Mouse (Mus musculus): ENCODE results near the gene AC170998.1. TPM values are rescaled to one million over a fixed set of nuclear protein-coding genes. Genes with fewer than 3 reads are reported as not detected.
A peak's percentile ranks its signal among the peaks of the same experiment; 100 is the strongest.
"Not testable (repeated sequence)": the region's sequence is repeated elsewhere in the genome, so short reads cannot be mapped to it uniquely, and the experiment has no call there.

AC170998.1 gene
- polyA plus RNA-seq, 1 experiment from 2014 or later, result 4.1 TPM

DNA sequence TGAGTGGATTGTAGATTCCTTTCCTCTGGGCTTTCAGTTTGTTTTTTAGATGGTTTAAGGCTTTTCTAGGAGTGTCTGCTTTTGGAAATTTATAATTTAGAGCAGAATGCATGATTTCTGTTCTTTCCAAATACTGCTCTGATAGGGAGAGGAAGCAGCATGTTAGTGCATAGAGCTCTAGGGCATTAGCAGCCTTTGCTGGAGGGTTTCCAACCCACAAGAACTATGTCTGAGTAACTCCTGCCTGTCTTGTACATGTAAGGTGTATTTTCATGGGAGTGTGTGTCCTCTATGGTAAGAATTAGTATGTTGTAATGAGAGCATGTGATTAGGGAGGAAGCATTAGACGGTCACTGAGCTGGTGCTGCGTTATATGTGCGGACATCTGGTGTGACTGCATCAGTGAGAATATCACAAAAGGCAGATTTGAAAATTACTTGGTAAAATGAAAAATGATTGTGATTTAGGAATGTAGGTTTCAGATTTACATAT is 18.7 kb upstream of the AC170998.1 start:
- 86% methylated on average over 3 of the region's 3 CpGs for WGBS
- no peaks in the 10 kb centered on the region for H3K9me3 ChIP-seq
- no peaks in the 10 kb centered on the region for H3K27me3 ChIP-seq
- H3K4me2 ChIP-seq, result no peak overlapping the region
- no peak for ATAC-seq (ENCODE audit: insufficient number of reproducible peaks, insufficient read depth, low FRiP score, low TSS enrichment, low read depth)
- H3K9ac ChIP-seq, result no peak overlapping the region
- no peak overlapping the region for H3K4me3 ChIP-seq
- peak overlapping the region; percentile 36; the same call in 1 of the 2 replicates for H3K27ac ChIP-seq
- peaks cover 13% of the 10 kb centered on the region; the same call in 1 of the 2 replicates for H3K36me3 ChIP-seq
- peaks cover 17% of the 10 kb centered on the region for H3K4me1 ChIP-seq

DNA sequence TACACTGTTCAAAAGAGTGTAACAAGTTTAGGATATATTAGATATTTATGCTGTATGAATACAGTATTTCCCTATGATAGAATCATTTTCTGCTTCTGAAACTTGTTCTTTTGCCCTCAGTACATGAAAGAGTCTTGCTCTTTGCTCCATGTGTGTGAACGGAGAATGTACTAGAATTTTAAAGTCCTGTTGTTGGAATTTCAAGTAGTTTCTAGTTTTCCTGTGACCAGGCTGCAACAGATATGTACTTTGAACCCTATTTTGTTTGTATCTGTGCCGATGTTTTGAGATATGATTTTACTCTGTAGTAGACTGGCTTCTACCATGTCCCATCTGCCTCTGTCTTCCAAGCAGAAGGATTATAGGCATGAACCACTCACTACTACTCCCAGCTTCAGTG is 18.1 kb upstream of the AC170998.1 start:
- H3K36me3 ChIP-seq, result peaks cover 13% of the 10 kb centered on the region; the same call in 1 of the 2 replicates
- peaks cover 17% of the 10 kb centered on the region for H3K4me1 ChIP-seq
- H3K9ac ChIP-seq, result no peak overlapping the region
- ATAC-seq (ENCODE audit: insufficient number of reproducible peaks, insufficient read depth, low FRiP score, low TSS enrichment, low read depth), result no peak
- WGBS, result 82% methylated on average over 2 of the region's 2 CpGs
- no peak overlapping the region for H3K27ac ChIP-seq
- H3K9me3 ChIP-seq, result no peaks in the 10 kb centered on the region
- no peak overlapping the region for H3K4me2 ChIP-seq
- no peak overlapping the region for H3K4me3 ChIP-seq
- H3K27me3 ChIP-seq, result no peaks in the 10 kb centered on the region

DNA sequence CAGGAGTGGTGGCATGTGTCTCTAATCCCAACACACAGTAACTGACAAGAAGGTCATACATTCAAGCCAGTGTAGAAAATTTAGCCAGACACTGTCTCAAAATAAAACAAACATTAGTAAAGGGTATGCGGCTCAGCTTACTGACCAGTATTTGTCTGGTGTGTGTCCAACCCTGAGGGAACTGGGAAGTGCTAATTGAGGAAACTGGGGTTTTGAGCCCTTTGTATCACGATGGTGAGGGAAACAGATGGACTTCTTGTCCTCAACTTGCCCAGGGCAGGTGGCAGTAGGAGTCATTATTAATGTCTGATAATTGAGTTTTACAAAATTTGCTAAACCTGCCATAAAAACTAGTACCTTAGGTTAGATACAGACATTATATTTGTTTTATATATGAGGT is 16.9 kb upstream of the AC170998.1 start:
- H3K36me3 ChIP-seq, result peaks cover 18% of the 10 kb centered on the region
- no peaks in the 10 kb centered on the region for H3K9me3 ChIP-seq
- no peak overlapping the region for H3K27ac ChIP-seq
- H3K27me3 ChIP-seq, result no peaks in the 10 kb centered on the region
- no peak for ATAC-seq (ENCODE audit: insufficient number of reproducible peaks, insufficient read depth, low FRiP score, low TSS enrichment, low read depth)
- H3K4me3 ChIP-seq, result no peak overlapping the region
- H3K4me1 ChIP-seq, result peaks cover 17% of the 10 kb centered on the region
- 40% methylated on average over 2 of the region's 2 CpGs for WGBS
- no peak overlapping the region for H3K4me2 ChIP-seq
- no peak overlapping the region for H3K9ac ChIP-seq

DNA sequence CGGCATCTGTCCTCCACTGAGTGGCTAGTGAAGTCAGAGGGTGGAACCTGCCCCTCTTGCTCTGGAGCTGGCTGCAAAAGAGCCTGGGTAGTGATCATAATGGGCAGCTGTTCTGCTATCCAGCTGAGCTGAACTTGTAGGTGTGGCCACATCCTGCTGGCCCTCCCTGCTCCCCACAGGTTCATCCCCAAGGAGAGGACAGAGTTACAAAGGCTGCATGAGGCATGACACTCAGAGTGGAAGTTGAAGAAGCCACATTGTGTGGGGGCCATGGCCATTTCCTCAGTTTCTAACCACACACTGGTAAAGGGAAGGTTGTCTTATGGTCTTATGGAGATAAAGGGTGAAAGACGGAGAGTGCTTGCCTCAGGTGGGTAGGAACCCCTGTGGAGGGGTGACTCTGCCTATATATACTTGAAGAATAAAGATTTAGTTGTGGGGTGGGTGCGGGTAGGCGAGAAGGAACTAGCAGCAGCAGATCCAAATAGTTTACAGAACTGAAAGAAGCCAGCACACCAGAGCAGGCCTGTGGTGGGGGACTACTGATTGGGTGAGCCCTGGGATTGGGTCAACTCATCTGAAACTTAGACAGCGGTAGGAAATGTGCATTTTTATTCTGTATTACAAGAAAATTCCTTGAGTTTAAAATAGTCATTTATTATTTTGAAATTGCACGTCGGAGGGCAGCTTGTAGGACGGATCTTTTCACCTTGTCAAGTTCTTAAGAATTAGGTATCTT is 16.2 kb upstream of the AC170998.1 start:
- H3K27ac ChIP-seq, result no peak overlapping the region
- no peak for ATAC-seq (ENCODE audit: insufficient number of reproducible peaks, insufficient read depth, low FRiP score, low TSS enrichment, low read depth)
- whole genome bisulfite sequencing, result 81% methylated on average over 8 of the region's 8 CpGs

DNA sequence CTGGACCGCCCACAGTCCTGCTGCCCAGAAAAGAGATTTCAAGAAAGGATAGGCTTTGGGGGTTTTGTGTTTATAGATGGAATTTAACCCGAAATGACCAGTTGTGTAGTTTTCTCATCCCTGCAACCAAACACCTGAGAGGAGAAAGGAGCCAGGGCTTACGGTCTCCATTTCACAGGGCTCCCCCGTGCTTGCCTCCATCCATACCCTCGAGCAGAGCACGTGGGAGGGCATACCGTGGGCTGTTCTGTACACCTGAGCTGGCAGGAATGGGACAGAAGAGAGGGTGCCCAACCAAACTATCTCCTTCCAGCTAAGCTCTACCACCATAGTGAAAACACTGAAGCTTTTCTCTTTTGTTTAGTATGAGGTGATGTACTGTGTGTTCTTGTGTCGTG is 15.6 kb upstream of the AC170998.1 start:
- H3K4me2 ChIP-seq, result no peak overlapping the region
- H3K4me3 ChIP-seq, result no peak overlapping the region
- H3K9me3 ChIP-seq, result no peaks in the 10 kb centered on the region
- peaks cover 28% of the 10 kb centered on the region for H3K36me3 ChIP-seq
- WGBS, result 79% methylated on average over 8 of the region's 8 CpGs
- no peak for ATAC-seq (ENCODE audit: insufficient number of reproducible peaks, insufficient read depth, low FRiP score, low TSS enrichment, low read depth)
- H3K9ac ChIP-seq, result no peak overlapping the region
- peaks cover 14% of the 10 kb centered on the region for H3K4me1 ChIP-seq
- no peak overlapping the region for H3K27ac ChIP-seq
- H3K27me3 ChIP-seq, result no peaks in the 10 kb centered on the region

More for the DNA sequence above, 16.2 kb upstream of the AC170998.1 start:
- H3K4me3 ChIP-seq, result no peak overlapping the region
- peaks cover 26% of the 10 kb centered on the region for H3K36me3 ChIP-seq
- H3K9me3 ChIP-seq, result no peaks in the 10 kb centered on the region
- H3K4me2 ChIP-seq, result no peak overlapping the region
- peaks cover 17% of the 10 kb centered on the region for H3K4me1 ChIP-seq
- H3K9ac ChIP-seq, result no peak overlapping the region; the same call in 1 of the 2 replicates
- no peaks in the 10 kb centered on the region for H3K27me3 ChIP-seq

DNA sequence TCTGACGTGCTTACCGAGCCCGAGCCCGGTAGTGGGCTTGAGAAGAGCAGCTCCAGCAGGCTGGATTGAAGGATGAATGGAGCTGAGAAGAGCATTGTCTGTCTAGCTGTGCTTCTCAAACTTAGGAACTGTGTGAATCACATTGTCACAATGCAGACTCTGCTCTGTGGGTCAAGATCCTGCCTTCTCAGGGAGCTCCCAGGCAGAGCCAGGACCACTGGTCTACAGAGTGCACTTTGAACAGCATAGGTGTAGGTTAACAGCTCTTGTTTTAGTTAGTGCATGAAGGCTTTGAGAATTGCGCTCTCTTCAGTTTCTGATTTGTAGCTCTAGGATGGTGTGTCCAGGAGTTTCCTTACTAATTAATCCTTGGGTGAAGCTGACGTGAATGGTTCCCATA is 14.6 kb upstream of the AC170998.1 start:
- WGBS, result 91% methylated on average over 6 of the region's 6 CpGs
- no peak overlapping the region for H3K4me2 ChIP-seq
- H3K4me1 ChIP-seq, result peaks cover 23% of the 10 kb centered on the region
- no peak for ATAC-seq (ENCODE audit: insufficient number of reproducible peaks, insufficient read depth, low FRiP score, low TSS enrichment, low read depth)
- H3K27me3 ChIP-seq, result no peaks in the 10 kb centered on the region
- no peak overlapping the region for H3K27ac ChIP-seq
- H3K36me3 ChIP-seq, result peaks cover 28% of the 10 kb centered on the region
- no peak overlapping the region for H3K4me3 ChIP-seq
- H3K9ac ChIP-seq, result no peak overlapping the region
- H3K9me3 ChIP-seq, result no peaks in the 10 kb centered on the region

DNA sequence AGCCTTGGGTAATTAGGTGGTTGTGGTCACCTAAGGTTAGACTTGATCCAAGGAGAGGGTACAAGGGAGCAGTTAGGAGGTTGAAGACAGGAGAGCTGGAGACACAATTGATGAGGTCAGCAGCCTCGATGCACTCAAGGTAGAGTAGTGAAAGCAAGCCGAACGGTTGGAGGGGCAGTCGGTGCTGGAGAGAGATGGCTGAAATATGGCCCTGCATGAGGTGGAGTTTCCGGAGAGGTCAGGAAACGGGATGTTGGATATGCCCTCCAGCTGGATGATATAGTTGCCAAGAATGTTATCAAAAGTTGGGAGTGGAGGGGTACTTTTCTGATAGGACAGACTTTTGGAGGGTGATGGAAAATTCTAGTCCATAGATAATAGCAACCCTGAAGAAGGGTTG is 13.6 kb upstream of the AC170998.1 start:
- Histone ChIP-seq H3K27me3 (no peaks in the 10 kb centered on the region), H3K4me1 (peaks cover 25% of the 10 kb centered on the region), H3K9me3 (no peaks in the 10 kb centered on the region), H3K36me3 (peaks cover 28% of the 10 kb centered on the region), H3K4me2 (no peak overlapping the region), H3K27ac (no peak overlapping the region), H3K4me3 (no peak overlapping the region), H3K9ac (no peak overlapping the region)
- WGBS, result 90% methylated on average over 6 of the region's 6 CpGs
- no peak for ATAC-seq (ENCODE audit: insufficient number of reproducible peaks, insufficient read depth, low FRiP score, low TSS enrichment, low read depth)

DNA sequence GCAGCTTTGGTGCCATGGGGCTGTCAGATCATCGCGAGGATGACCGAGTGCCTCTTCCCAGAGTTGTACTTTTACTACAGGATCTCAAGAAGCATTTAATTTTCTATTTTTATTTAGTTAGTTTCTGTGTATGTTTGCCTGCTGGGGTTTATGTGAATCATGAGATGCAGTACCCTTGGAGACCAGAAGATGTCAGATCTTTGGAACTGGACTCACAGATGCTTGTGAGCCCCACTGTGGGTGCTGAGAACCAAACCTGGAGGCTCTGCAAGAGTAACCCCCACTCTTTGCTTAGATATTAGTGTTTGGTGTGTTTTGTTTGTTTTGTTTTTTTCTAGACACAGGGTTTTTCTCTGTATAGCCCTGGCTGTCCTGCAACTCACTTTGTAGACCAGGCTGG is 11.9 kb upstream of the AC170998.1 start:
- 98% methylated on average over 3 of the region's 3 CpGs for WGBS

DNA sequence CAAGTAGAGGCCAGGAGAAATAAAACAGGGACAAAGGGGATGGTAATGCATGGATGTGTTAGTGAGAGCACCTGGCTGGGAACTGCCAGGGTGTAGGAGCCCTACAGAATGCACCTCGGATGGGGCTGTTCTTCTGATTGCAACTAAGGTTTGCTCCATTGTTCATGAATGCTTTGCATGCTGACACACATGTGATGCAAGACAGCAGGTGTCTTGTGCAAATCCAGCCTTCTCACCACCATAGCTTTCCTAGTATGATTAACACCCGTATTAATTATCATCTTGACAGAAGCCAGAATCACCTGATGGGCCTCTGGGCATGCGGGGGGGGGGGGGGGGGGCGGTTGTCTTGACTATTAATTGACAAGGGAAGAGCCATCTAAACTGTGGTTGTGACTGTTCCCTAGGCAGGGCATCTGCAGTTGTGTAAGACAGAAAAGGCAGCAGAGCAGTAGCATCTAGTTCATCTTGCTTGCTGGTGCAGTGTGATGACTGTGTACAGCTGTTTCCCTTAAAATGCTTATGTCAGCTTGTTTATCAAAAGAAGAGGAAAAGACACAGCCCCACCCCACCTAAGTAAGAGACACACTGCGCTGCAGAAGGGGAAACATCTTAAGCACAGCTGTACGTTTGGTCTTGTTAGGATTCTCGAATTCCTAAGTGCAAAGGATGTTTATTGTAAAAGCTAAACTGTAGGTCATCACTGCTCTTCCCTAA is 9.9 kb upstream of the AC170998.1 start:
- Histone ChIP-seq H3K4me1 (peaks cover 32% of the 10 kb centered on the region), H3K4me3 (no peak overlapping the region), H3K4me2 (no peak overlapping the region), H3K27ac (peak overlapping the region; percentile 78), H3K27me3 (no peaks in the 10 kb centered on the region), H3K9ac (no peak overlapping the region), H3K9me3 (no peaks in the 10 kb centered on the region), H3K36me3 (peaks cover 48% of the 10 kb centered on the region)
- ATAC-seq (ENCODE audit: insufficient number of reproducible peaks, insufficient read depth, low FRiP score, low TSS enrichment, low read depth), result no peak
- 63% methylated on average over 7 of the region's 7 CpGs for WGBS

More for the DNA sequence above, 11.9 kb upstream of the AC170998.1 start:
- Histone ChIP-seq H3K27me3 (no peaks in the 10 kb centered on the region), H3K36me3 (peaks cover 33% of the 10 kb centered on the region), H3K27ac (no peak overlapping the region), H3K4me3 (no peak overlapping the region), H3K4me2 (no peak overlapping the region), H3K9me3 (no peaks in the 10 kb centered on the region), H3K9ac (no peak overlapping the region), H3K4me1 (peaks cover 38% of the 10 kb centered on the region)
- ATAC-seq (ENCODE audit: insufficient number of reproducible peaks, insufficient read depth, low FRiP score, low TSS enrichment, low read depth), result no peak

DNA sequence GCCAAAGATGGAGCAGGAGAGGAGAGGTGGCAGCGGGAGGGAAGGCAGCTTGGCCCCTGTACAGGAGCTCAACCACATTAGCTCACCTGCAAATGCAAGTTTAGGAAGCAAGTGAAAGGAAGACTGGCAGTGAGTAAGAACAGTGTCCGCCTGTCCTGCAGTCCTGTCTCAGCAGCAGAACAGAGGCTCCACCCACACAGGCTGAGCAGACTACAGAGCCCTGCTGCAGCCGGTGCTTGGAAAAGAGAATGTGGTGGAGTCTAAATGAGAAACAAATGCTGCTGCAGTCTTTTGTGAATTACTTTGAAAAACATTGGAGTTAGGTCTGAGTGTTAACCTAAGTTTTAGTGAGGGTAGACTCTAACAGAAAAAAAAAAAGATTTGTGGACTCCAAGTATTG is 8.3 kb upstream of the AC170998.1 start:
- ATAC-seq (ENCODE audit: insufficient number of reproducible peaks, insufficient read depth, low FRiP score, low TSS enrichment, low read depth), result no peak
- Histone ChIP-seq H3K27me3 (no peaks in the 10 kb centered on the region), H3K9ac (no peak overlapping the region), H3K4me1 (peaks cover 38% of the 10 kb centered on the region), H3K4me3 (no peak overlapping the region), H3K27ac (peak overlapping the region; percentile 78), H3K9me3 (no peaks in the 10 kb centered on the region), H3K4me2 (peak overlapping the region; percentile 12; the same call in 1 of the 2 replicates), H3K36me3 (peaks cover 56% of the 10 kb centered on the region)
- 44% methylated on average over 3 of the region's 3 CpGs for WGBS

DNA sequence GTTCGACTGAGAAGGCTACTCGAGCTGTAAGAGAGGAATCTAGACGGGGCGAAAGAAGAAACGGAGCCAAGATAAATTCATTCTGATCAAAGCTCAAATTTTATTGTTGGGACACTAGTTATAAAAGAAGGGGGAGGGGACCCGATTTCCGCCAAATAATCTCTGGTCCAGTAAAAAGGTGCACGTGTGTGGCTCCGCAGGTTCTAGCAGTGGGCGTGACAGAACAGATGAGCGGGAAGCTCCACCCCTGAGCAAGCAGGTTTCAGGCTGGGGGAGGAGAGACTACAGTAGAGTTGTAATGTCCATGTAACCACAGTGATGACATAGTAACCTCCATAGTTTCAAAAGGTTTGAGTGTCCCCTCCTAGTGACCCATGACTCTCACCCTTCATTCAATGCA is 1.6 kb downstream of the AC170998.1 start:
- not testable (repeated sequence) for H3K9me3 ChIP-seq; H3K9ac ChIP-seq; H3K4me2 ChIP-seq; H3K4me3 ChIP-seq; H3K27me3 ChIP-seq; ATAC-seq (ENCODE audit: insufficient number of reproducible peaks, insufficient read depth, low FRiP score, low TSS enrichment, low read depth); H3K27ac ChIP-seq; H3K4me1 ChIP-seq
- peaks cover 92% of the 10 kb centered on the region for H3K36me3 ChIP-seq
- WGBS, result 90% methylated on average over 11 of the region's 11 CpGs
